19 mouse cellular contexts compared by ENCODE assay signal in the genomic region with DNA sequence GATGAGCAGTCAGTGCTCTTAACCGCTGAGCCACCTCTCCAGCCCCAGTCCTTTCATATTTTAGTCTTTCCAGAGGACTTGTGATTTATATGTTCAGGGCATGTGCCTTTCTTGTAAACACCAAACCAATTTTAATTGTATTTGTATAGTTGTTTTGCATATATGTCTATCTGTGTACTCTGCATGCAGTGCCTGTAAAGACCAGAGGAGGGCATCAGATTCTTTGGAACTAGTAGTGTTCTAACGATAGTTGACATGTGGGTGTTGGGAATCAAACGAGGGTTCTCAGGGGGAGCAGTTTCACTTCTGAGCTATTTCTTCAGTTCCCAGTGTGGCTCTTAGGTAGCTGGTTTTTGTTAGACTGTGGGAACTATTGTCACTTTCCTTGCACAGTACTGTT. TPM values are rescaled to one million over a fixed set of nuclear protein-coding genes. Genes with fewer than 3 reads are reported as not detected.
A peak's percentile ranks its signal among the peaks of the same experiment; 100 is the strongest.
DNase-seq lines count a peak whose midpoint lies in the region; ATAC-seq and TF ChIP-seq lines count a peak whose summit lies in the region.
"Had no signal": no experiment of that assay in that cellular context is flagged by ENCODE, and none has a peak within 500 bp of the region (broad histone marks: within the 10 kb centered on the region; RNA-seq: fewer than 3 reads in every experiment).

No protein-coding gene starts in this region.

- peak; percentile 32; the same call in 1 of the 2 replicates for TF ChIP-seq CTCF in hindbrain, postnatal 0 days (IDR thresholded peaks at IDR 0.05; ENCODE audit: low read depth)

- H3K9ac ChIP-seq in hindbrain, postnatal 0 days (replicated peaks; ENCODE audit: low read length), result no peak overlapping the region
- no peak overlapping the region for H3K9ac ChIP-seq in hindbrain, embryonic 12.5 days
- no peak overlapping the region for H3K9ac ChIP-seq in hindbrain, embryonic 11.5 days (ENCODE audit: low read depth, low read length)
- H3K9ac ChIP-seq: forebrain, embryonic 12.5 days; hindbrain, embryonic 15.5 days; limb, embryonic 15.5 days had no signal

- no peak overlapping the region for H3K4me3 ChIP-seq in hindbrain, postnatal 0 days (ENCODE audit: low read length)
- no peak overlapping the region for H3K4me3 ChIP-seq in hindbrain, embryonic 12.5 days
- no peak overlapping the region for H3K4me3 ChIP-seq in hindbrain, embryonic 11.5 days (ENCODE audit: low read depth, low read length)
- H3K4me3 ChIP-seq: forebrain, embryonic 12.5 days; hindbrain, embryonic 15.5 days; limb, embryonic 15.5 days had no signal

- H3K4me2 ChIP-seq in hindbrain, postnatal 0 days (ENCODE audit: low read depth, low read length), result no peak overlapping the region
- H3K4me2 ChIP-seq in hindbrain, embryonic 12.5 days (replicated peaks), result no peak overlapping the region
- no peak overlapping the region for H3K4me2 ChIP-seq in hindbrain, embryonic 11.5 days (replicated peaks; ENCODE audit: low read depth, low read length)
- H3K4me2 ChIP-seq: forebrain, embryonic 12.5 days; hindbrain, embryonic 15.5 days; limb, embryonic 15.5 days had no signal

- no peak for ATAC-seq in hindbrain, postnatal 0 days
- no peak for ATAC-seq in hindbrain, embryonic 12.5 days (ENCODE audit: low FRiP score)
- ATAC-seq in erythroblast, adult 5-6 weeks (replicated peaks; ENCODE audit: low FRiP score, poor library complexity, severe bottlenecking), result no peak
- ATAC-seq in hindbrain, embryonic 11.5 days (ENCODE audit: low FRiP score), result no peak
- ATAC-seq: midbrain, embryonic 16.5 days had no signal

- H3K4me1 ChIP-seq in hindbrain, postnatal 0 days (ENCODE audit: insufficient read depth, low read length), result no peaks in the 10 kb centered on the region
- no peaks in the 10 kb centered on the region for H3K4me1 ChIP-seq in hindbrain, embryonic 12.5 days
- no peaks in the 10 kb centered on the region for H3K4me1 ChIP-seq in hindbrain, embryonic 11.5 days (replicated peaks; ENCODE audit: control insufficient read depth, insufficient read depth, low read length)
- H3K4me1 ChIP-seq: forebrain, embryonic 12.5 days; hindbrain, embryonic 15.5 days; limb, embryonic 15.5 days had no signal

- peaks cover 33% of the 10 kb centered on the region; the same call in 1 of the 2 replicates for H3K36me3 ChIP-seq in hindbrain, postnatal 0 days (ENCODE audit: insufficient read depth, low read length)
- H3K36me3 ChIP-seq in hindbrain, embryonic 12.5 days, result peaks cover 54% of the 10 kb centered on the region
- H3K36me3 ChIP-seq in hindbrain, embryonic 11.5 days (ENCODE audit: control insufficient read depth, insufficient read depth, low read length), result peaks cover 7% of the 10 kb centered on the region; the same call in 1 of the 2 replicates

- H3K27ac ChIP-seq in hindbrain, postnatal 0 days, result no peak overlapping the region
- no peak overlapping the region for H3K27ac ChIP-seq in hindbrain, embryonic 12.5 days
- no peak overlapping the region for H3K27ac ChIP-seq in hindbrain, embryonic 11.5 days (ENCODE audit: low read depth, low read length)
- H3K27ac ChIP-seq: forebrain, embryonic 12.5 days; hindbrain, embryonic 15.5 days; limb, embryonic 15.5 days had no signal

- WGBS in hindbrain, postnatal 0 days, result 81% methylated on average over 3 of the region's 3 CpGs
- WGBS in hindbrain, embryonic 12.5 days, result 91% methylated on average over 3 of the region's 3 CpGs
- WGBS in hindbrain, embryonic 11.5 days, result 87% methylated on average over 3 of the region's 3 CpGs

- no peaks in the 10 kb centered on the region for H3K9me3 ChIP-seq in hindbrain, postnatal 0 days (ENCODE audit: low read length)
- H3K9me3 ChIP-seq in hindbrain, embryonic 12.5 days (replicated peaks), result no peaks in the 10 kb centered on the region
- H3K9me3 ChIP-seq in hindbrain, embryonic 11.5 days (ENCODE audit: control insufficient read depth, low read length), result no peaks in the 10 kb centered on the region
- H3K9me3 ChIP-seq: forebrain, embryonic 12.5 days; hindbrain, embryonic 15.5 days; limb, embryonic 15.5 days had no signal

- no peaks in the 10 kb centered on the region for H3K27me3 ChIP-seq in hindbrain, postnatal 0 days (ENCODE audit: insufficient read depth, low read length)
- no peaks in the 10 kb centered on the region for H3K27me3 ChIP-seq in hindbrain, embryonic 12.5 days
- H3K27me3 ChIP-seq in hindbrain, embryonic 11.5 days (ENCODE audit: control insufficient read depth, insufficient read depth, low read length), result no peaks in the 10 kb centered on the region
- H3K27me3 ChIP-seq: forebrain, embryonic 12.5 days; hindbrain, embryonic 15.5 days; limb, embryonic 15.5 days had no signal

- DNase-seq in hindbrain, postnatal 0 days (ENCODE audit: low spot score), result no peak
- DNase-seq in 3T3-L1 (ENCODE audit: low read depth, low spot score) (peak; percentile 36), ZHBTc4 (ENCODE audit: low read depth, low spot score) (peak; percentile 60)
- DNase-seq in CD4-positive helper T cell, adult 2 months (ENCODE audit: low read depth, low spot score), result peak; percentile 7
- no peak for DNase-seq in retina, embryonic 14.5 days (ENCODE audit: low spot score)
- no peak for DNase-seq in hindbrain, embryonic 11.5 days (ENCODE audit: low spot score)
- DNase-seq: cerebellum, postnatal 14 days; heart, adult 18-20 months; kidney, adult 2 months; kidney, postnatal 14 days; lung, adult 18-20 months; thymus, postnatal 14 days had no signal

RNA-seq across cellular contexts. Expression of a gene that starts 26.5 kb away (rescaled TPM):
- 19.4 and 80.8 TPM in 2 replicates for total RNA-seq in hindbrain, postnatal 0 days (2014; rRNA removed)
- polyA plus RNA-seq in hindbrain, postnatal 0 days (2015; fragmentation: Nextera tagmentation; extraction: Ambion mirVana), result 33.6 and 36.0 TPM in 2 replicates
- 66.9 and 67.4 TPM in 2 replicates for polyA plus RNA-seq in hindbrain, embryonic 12.5 days (2016; fragmentation: Nextera tagmentation; extraction: Ambion mirVana)
- 21.1 and 25.2 TPM in 2 replicates for total RNA-seq in erythroblast, adult 5-6 weeks (2015; ENCODE audit: low replicate concordance)
- 37.4 and 48.2 TPM in 2 replicates for total RNA-seq in erythroblast, adult 5-6 weeks (2017; ENCODE audit: low replicate concordance)
- 75.4 and 85.4 TPM in 2 replicates for polyA plus RNA-seq in hindbrain, embryonic 11.5 days (2014; fragmentation: Nextera tagmentation; extraction: Ambion mirVana)

RNA-seq across cellular contexts. Expression of a gene that starts 30.9 kb away (rescaled TPM):
- 1.0 and 6.3 TPM in 2 replicates for total RNA-seq in hindbrain, postnatal 0 days (2014; rRNA removed)
- polyA plus RNA-seq in hindbrain, postnatal 0 days (2015; fragmentation: Nextera tagmentation; extraction: Ambion mirVana), result 0.88 and 1.2 TPM in 2 replicates
- polyA plus RNA-seq in hindbrain, embryonic 12.5 days (2016; fragmentation: Nextera tagmentation; extraction: Ambion mirVana), result 0.07 and 0.19 TPM in 2 replicates
- not detected in 2 replicates for total RNA-seq in erythroblast, adult 5-6 weeks (2015; ENCODE audit: low replicate concordance)
- total RNA-seq in erythroblast, adult 5-6 weeks (2017; ENCODE audit: low replicate concordance), result not detected in 2 replicates
- polyA plus RNA-seq in hindbrain, embryonic 11.5 days (2014; fragmentation: Nextera tagmentation; extraction: Ambion mirVana), result not detected in 2 replicates
- polyA plus RNA-seq: neural tube, embryonic 11.5 days had no signal

Comparison
In these comparisons a context has a peak if more than half of its experiments do, and no peak if none do; other contexts are left out.
1. DNase-seq: peak in 3T3-L1 (single experiment), CD4-positive helper T cell, adult 2 months (single experiment) and ZHBTc4 (single experiment); none in hindbrain, postnatal 0 days (single experiment), retina, embryonic 14.5 days (single experiment) and hindbrain, embryonic 11.5 days (single experiment).